Mouse (Mus musculus) spleen, embryonic (tissue): Measurements from ENCODE around the gene Islr.

Experiments
- CTCF ChIA-PET: fragments of 350-600 bp; sonication (Branson Sonifier 250); formaldehyde crosslinking; loops from one replicate; lab custom pipeline; 2022; lab: Charles Lee

Islr gene

DNA sequence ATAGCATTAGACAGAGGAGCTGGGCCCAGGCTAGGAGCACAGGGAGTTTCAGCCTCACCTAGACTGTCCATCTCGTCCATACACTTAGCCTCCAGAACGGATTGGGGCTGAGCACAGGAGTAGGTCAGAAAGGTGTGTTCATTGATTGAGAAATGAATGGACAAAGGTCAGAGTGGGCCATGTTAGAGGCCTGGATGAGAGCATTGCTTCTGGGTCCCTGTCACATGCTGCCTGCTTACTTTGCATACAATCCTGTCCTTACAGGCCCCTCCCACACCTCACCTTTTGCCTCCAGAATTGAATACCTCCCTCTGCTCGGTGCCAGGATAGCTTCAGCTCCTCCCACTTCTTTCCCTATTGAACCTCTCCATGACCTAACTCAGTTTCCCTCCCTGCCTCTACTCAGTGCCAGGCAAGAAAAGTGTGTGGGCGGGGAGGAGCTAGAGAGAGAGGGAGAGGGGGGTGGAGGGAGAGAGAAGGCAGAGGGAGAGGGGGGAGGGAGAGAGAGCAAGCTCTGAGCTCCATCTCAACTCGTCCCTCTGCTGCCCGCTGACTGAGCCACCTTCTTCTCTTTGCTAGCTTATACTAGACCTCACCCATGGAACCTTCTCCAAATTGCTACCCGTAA lies 88.0 kb downstream of the Islr start:
- CTCF ChIA-PET = interaction anchor here (0.6 kb wide), 1 partner anchor 223 kb away, joined by 3 read pairs; no protein-coding TSS in a partner anchor

DNA sequence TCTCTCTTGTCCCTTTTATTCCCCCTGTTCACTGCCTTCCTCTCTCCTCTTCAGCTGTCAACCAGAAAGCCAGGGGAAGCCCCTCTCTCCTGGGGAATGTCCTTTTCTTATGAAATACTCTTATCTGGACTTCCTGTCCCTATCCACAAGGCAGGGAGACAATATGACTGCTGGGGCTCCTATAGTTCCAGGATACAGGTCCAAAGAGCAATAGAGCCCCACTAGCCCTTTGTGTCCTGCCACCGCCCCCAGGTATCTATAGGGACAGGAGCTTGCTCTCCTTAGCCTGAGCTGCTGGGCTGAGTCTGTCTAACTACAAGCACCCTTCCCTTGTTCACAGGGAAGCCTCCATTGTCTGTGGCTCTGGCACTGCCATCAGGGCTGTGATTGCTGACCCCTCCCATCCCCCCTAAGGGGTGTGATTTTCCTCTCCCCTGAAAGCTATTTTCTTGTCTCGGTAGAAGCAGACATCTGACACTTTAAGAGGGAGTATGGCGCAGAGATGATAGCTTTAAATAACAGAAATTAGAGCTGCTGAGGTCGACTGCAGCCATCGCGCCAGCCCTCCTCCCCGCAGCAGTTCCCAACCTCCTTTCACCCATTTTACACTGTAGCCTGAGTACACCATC lies 88.7 kb downstream of the Islr start:
- CTCF ChIA-PET = no interaction called here

DNA sequence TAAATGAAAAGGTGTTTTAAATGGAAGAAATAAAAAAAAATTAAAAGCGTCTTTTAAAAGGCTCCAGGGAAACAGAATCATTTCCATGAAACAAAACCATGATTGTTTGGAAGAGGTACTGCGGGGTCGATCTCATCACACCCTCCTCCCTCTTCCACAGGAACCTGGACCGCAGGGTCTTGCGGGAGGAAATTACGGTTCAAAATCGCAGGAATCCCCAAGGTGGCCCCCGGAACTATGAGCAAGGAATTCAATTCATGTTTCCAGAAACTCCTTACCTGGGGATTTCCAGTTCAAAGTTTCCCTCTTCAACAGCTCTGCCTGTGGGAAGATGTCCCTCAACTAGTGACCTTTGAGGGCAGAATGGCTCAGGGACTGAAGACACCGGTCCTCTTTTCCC lies 90.1 kb downstream of the Islr start:
- CTCF ChIA-PET = no interaction called here

DNA sequence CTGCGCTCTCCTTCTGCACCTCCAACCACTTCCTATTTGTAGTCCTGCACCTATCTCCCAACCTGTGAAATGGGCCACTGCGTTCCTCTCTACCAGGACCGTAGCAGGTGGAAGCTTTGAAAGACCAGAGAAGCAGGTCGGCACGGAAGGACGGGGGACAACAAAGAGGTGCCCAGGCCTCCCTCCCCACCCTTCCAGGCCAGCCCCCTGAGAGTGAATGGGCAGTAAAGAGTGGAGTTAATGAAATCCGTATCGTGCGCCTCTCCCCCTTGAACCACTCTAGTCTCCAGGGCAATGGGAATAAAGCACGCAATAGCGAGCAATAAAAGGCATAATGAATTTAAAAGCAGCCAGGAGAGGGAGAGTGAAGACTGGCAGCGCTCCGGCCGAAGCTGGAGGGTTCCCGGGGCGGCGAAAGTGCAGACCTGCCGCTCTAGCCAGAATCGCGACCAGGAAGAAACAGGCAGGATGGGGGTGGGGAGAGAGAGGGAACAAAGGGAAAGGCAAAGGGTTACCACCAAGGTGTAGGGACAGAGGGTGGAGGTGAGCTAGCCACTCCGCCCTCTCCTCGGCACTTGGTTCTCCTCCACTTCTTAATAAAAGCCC lies 90.7 kb downstream of the Islr start:
- CTCF ChIA-PET = no interaction called here

DNA sequence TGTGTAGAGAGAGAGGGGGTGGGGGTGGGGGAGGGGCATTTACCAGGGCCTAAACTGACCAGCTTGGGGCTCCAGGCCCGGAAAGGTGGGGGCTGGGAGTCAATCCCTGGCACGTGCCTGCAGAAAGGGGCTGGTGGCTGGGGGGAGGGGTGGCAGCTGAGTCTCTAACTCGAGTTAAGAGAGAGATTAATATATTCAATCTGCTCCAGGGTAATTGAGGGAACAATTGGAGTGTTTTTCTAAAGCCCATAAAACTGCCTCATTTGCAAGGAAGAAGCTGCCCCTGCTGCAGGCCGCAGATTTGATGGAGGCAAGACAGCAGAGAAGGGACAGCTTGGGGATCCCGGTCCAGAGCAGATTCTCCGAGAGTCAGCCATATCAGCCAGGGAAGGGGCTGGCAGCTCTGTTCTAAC lies 91.2 kb downstream of the Islr start:
- CTCF ChIA-PET = interaction anchor here (0.6 kb wide), 1 partner anchor 1484 kb away, joined by 3 read pairs; no protein-coding TSS in a partner anchor

DNA sequence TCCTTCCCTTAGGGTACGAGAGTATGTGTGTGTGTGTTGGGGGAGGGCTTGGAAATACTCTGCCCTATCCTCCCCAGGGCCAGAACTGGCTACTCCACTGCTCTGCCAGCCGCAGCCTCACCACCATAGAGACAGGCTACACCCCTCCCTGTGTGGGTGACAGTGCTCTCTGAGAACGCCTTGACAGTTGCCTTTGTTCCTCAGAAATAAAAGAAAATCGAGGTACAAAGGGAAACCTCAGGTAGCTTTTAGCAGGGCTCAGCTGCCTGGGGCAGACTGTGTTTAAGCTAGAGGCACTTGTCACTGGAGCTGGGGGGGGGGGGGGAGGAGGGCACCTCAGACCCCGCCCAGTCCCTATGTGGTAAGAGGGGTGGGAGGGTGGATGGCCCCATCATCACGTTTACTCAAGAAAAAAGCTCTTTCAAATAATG lies 91.8 kb downstream of the Islr start:
- CTCF ChIA-PET = interaction anchor here (0.6 kb wide), 3 partner anchors 16 to 1484 kb away, joined by 3 to 7 read pairs (median 3); no protein-coding TSS in a partner anchor

DNA sequence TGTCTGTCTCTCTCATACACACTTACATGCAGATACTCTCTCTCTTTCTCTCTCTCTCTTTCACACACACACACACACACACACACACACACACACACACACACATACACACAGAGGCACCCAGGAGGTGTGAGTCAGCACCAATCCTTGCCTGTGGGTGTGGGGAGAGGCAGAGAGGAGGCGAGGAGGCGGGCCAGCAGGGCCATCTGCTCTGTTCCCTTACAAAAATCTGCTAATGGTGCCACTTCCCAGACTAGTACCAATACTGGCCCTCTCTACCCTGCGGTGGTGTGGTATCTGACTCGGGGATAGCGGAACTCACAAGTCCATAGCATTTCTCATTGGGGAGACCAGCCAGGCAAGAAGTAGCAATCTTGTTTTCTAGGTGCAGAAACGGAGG lies 92.7 kb downstream of the Islr start:
- CTCF ChIA-PET = no interaction called here

DNA sequence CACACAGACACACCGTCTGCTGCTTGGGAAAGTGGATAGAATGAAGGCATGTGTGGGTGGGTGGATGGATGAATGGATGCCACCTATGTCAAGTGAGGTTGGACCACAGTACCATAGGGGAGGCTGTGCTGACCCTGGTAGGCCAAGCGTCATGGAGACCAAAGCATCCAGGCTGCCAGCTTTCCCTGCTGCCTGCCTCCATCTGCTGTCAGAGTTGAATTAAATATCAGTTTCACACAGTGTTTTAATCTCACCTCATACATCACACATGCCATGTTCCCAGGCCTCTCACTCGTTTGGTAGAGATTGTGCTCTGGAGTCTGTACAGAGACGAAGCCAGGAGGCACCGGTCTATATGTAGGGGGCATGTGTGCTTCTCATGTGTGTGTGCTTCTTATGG lies 93.3 kb downstream of the Islr start:
- CTCF ChIA-PET = no interaction called here

DNA sequence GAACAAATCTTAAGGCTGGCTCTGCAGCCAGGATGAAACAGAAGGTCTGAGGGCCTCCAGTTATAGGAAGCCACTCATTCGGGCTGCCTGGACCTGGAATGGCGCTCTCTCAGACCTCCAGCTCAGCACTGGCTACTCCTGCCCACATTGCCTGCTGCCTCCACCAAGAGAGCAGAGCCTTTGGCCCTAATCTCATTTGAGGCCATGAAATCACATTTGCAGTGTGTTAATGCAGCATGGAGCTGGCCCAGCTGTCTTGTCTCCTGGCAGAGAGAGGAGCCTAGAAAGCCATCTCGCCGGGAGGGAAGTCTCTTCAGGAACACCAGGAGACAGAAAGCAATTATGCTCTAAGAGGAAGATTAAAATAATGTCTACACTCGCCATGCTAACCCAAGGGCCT lies 96.6 kb downstream of the Islr start:
- CTCF ChIA-PET = interaction anchor here (0.6 kb wide), 1 partner anchor 24 kb away, joined by 10 read pairs; no protein-coding TSS in a partner anchor
